Mouse (Mus musculus): ENCODE measurements at regions not wholly inside any gene's neighbourhood (a gene's known extent, or its start where the extent isn't known, plus 50 kb on each side); places are given as distances from the start of the nearest gene placed in this dataset.

DNA sequence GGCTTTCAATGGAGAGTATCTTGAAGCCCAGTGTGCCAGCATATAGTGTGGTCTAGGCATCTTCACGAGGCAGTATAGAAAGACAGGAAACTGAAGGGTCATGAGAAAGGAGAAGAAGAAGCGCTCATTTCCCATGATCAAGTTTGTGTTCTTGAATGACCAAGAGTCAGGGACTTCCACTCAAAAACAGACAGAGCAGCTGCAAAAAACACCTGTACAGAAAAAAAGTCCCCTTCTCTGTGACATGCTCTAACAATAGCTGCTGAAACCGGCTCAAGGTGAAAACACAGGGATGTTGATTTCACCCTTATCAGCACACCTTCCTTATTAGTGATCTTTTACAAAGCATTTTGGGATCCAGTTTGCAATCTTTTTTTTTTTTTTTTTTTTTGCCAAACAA, 90.6 kb upstream of the Fam98a start:
- WGBS (ENCODE audit: insufficient replicate concordance): 43% methylated on average over 3 of the region's 3 CpGs
- Histone ChIP-seq H3K27ac (ENCODE audit: low read length) (no peak overlapping the region), H3K27me3 (ENCODE audit: control insufficient read depth, insufficient read depth, low read depth, low read length) (no peaks in the 10 kb centered on the region), H3K4me1 (ENCODE audit: control insufficient read depth, low read depth, low read length) (no peaks in the 10 kb centered on the region), H3K9me3 (replicated peaks; ENCODE audit: control insufficient read depth, low read length) (no peaks in the 10 kb centered on the region), H3K4me3 (ENCODE audit: low read depth, low read length) (no peak overlapping the region), H3K4me2 (ENCODE audit: low read depth, low read length) (no peak overlapping the region), H3K9ac (ENCODE audit: low read depth, low read length) (no peak overlapping the region), H3K36me3 (ENCODE audit: control insufficient read depth, insufficient read depth) (no peaks in the 10 kb centered on the region)
- ATAC-seq (ENCODE audit: low read depth): no peak

DNA sequence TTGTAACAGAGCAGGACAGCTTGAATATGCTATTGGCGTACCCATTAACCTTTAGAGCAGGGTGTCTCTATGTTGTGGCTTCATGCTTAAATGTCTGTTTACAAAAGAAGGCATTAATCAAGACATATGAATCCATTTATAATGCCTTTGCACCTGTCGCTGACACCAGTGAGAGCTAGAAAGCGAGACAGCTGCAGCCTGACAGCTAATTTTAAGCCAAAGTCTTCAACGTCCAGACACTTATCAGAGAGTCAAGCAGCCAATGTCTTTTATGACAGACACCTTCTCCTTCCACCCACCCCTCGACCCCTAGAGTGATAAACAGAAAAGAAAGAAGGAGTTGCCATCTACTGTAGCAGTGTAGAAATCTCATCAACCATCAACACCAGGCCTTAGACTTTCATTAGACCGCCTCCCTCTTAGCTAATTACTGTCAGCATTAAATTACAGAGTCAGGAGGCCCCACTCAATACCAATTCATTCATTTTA, 89.3 kb upstream of the Fam98a start:
- H3K27me3 ChIP-seq (ENCODE audit: control insufficient read depth, insufficient read depth, low read depth, low read length): no peaks in the 10 kb centered on the region
- no peak for ATAC-seq (ENCODE audit: low read depth)
- no peak overlapping the region for H3K9ac ChIP-seq (ENCODE audit: low read depth, low read length)
- no peaks in the 10 kb centered on the region for H3K9me3 ChIP-seq (replicated peaks; ENCODE audit: control insufficient read depth, low read length)
- no peak overlapping the region for H3K4me2 ChIP-seq (ENCODE audit: low read depth, low read length)
- H3K27ac ChIP-seq (ENCODE audit: low read length): no peak overlapping the region
- WGBS (ENCODE audit: insufficient replicate concordance): 46% methylated on average over 6 of the region's 6 CpGs
- H3K4me3 ChIP-seq (ENCODE audit: low read depth, low read length): no peak overlapping the region
- H3K36me3 ChIP-seq (ENCODE audit: control insufficient read depth, insufficient read depth): no peaks in the 10 kb centered on the region
- H3K4me1 ChIP-seq (ENCODE audit: control insufficient read depth, low read depth, low read length): no peaks in the 10 kb centered on the region

DNA sequence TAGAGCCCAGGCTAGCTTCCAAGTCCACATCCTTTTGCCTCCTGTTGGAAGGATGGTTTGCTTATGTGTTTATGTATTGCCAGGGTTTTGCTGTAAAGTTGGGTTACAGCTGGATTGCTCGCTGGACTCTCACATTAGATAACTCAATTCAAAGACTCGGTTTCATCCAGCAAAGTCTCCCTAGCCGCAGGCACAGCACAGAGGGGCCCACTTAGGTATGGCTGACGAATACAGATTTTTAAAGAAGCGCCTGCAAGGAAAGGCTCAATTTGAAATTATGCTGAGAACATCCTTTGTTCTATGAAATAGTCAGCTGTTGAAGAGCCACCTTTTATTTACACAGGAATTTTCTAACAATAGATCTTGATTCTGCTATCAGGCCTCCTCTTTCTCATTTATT, 88.8 kb upstream of the Fam98a start:
- Histone ChIP-seq H3K4me2 (ENCODE audit: low read depth, low read length) (no peak overlapping the region), H3K27ac (ENCODE audit: low read length) (no peak overlapping the region), H3K4me3 (ENCODE audit: low read depth, low read length) (no peak overlapping the region), H3K4me1 (ENCODE audit: control insufficient read depth, low read depth, low read length) (no peaks in the 10 kb centered on the region), H3K27me3 (ENCODE audit: control insufficient read depth, insufficient read depth, low read depth, low read length) (no peaks in the 10 kb centered on the region), H3K36me3 (ENCODE audit: control insufficient read depth, insufficient read depth) (no peaks in the 10 kb centered on the region), H3K9ac (ENCODE audit: low read depth, low read length) (no peak overlapping the region), H3K9me3 (replicated peaks; ENCODE audit: control insufficient read depth, low read length) (no peaks in the 10 kb centered on the region)
- 65% methylated on average over 5 of the region's 5 CpGs for WGBS (ENCODE audit: insufficient replicate concordance)
- no peak for ATAC-seq (ENCODE audit: low read depth)

DNA sequence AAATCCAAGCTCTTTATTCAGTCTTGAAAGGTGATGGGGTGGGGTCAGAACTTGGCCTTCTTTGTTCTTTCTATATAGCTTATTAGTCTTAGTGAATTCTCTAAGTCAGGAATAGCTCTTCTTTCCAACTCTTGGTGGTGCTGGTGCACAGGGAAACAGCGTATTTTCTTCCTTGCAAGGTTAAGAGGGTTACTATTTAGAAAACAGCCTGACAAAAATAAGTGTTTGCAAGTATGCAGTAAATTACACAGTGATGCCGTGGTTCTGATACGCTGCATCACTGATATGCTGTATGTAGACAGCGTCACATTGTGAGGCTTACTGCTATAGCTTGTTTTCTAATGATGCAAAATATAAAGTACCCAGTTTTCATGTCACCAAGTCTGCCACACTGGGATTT, 78.1 kb upstream of the Fam98a start:
- ATAC-seq (ENCODE audit: low read depth): no peak
- no peak overlapping the region for H3K27ac ChIP-seq (ENCODE audit: low read length)
- no peak overlapping the region for H3K4me2 ChIP-seq (ENCODE audit: low read depth, low read length)
- no peak overlapping the region for H3K4me3 ChIP-seq (ENCODE audit: low read depth, low read length)
- no peaks in the 10 kb centered on the region for H3K9me3 ChIP-seq (replicated peaks; ENCODE audit: control insufficient read depth, low read length)
- H3K4me1 ChIP-seq (ENCODE audit: control insufficient read depth, low read depth, low read length): no peaks in the 10 kb centered on the region
- no peak overlapping the region for H3K9ac ChIP-seq (ENCODE audit: low read depth, low read length)
- WGBS (ENCODE audit: insufficient replicate concordance): 66% methylated on average over 4 of the region's 4 CpGs
- no peaks in the 10 kb centered on the region for H3K27me3 ChIP-seq (ENCODE audit: control insufficient read depth, insufficient read depth, low read depth, low read length)
- no peaks in the 10 kb centered on the region for H3K36me3 ChIP-seq (ENCODE audit: control insufficient read depth, insufficient read depth)

DNA sequence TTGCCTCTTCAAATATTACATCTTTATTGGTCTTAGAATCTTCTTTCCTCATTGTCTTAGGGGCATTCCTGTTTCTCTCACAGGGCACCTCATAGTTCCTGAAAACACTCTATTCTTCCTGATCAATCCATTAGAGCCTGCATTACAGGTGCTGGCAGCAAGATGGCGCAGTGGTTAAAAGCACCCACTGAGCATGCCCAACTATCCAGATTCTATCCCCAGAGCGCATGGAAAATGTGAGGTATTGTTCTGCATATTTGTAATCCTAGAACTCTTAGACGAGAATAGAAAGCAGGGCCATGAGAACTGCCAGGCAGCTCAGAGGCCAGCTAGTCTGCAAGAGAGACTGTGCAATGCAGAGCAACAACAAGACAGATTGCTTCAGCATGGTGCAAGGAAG, 67.7 kb upstream of the Fam98a start:
- Histone ChIP-seq H3K4me2 (ENCODE audit: low read depth, low read length) (no peak overlapping the region), H3K9me3 (replicated peaks; ENCODE audit: control insufficient read depth, low read length) (no peaks in the 10 kb centered on the region), H3K4me1 (ENCODE audit: control insufficient read depth, low read depth, low read length) (no peaks in the 10 kb centered on the region), H3K36me3 (ENCODE audit: control insufficient read depth, insufficient read depth) (no peaks in the 10 kb centered on the region), H3K9ac (ENCODE audit: low read depth, low read length) (no peak overlapping the region), H3K4me3 (ENCODE audit: low read depth, low read length) (no peak overlapping the region), H3K27ac (ENCODE audit: low read length) (no peak overlapping the region), H3K27me3 (ENCODE audit: control insufficient read depth, insufficient read depth, low read depth, low read length) (no peaks in the 10 kb centered on the region)
- no peak for ATAC-seq (ENCODE audit: low read depth)
- 53% methylated on average over 3 of the region's 3 CpGs for WGBS (ENCODE audit: insufficient replicate concordance)

DNA sequence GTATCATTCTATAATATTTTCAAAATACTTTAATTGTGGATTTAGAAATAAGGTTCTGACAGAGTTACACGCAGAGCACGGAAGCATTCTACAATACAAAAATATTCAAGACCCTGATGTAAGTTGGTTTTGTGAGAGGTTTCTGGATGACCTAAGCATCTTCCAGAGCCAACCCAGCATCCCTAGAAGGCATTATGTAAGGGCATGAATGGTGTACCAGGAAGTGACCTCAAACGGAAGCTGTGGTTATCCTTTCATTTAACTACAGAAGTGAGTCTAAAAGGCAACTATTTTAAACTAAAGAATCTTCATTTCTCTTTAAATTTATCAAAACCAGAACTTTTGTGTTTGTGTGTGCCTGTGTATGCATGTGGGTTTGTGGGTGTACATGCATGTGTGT, 66.8 kb upstream of the Fam98a start:
- Histone ChIP-seq H3K27me3 (ENCODE audit: control insufficient read depth, insufficient read depth, low read depth, low read length) (no peaks in the 10 kb centered on the region), H3K9ac (ENCODE audit: low read depth, low read length) (no peak overlapping the region), H3K4me2 (ENCODE audit: low read depth, low read length) (no peak overlapping the region), H3K9me3 (replicated peaks; ENCODE audit: control insufficient read depth, low read length) (no peaks in the 10 kb centered on the region), H3K36me3 (ENCODE audit: control insufficient read depth, insufficient read depth) (no peaks in the 10 kb centered on the region), H3K4me3 (ENCODE audit: low read depth, low read length) (no peak overlapping the region), H3K27ac (ENCODE audit: low read length) (no peak overlapping the region), H3K4me1 (ENCODE audit: control insufficient read depth, low read depth, low read length) (no peaks in the 10 kb centered on the region)
- no peak for ATAC-seq (ENCODE audit: low read depth)
- 71% methylated on average over 3 of the region's 3 CpGs for WGBS (ENCODE audit: insufficient replicate concordance)

DNA sequence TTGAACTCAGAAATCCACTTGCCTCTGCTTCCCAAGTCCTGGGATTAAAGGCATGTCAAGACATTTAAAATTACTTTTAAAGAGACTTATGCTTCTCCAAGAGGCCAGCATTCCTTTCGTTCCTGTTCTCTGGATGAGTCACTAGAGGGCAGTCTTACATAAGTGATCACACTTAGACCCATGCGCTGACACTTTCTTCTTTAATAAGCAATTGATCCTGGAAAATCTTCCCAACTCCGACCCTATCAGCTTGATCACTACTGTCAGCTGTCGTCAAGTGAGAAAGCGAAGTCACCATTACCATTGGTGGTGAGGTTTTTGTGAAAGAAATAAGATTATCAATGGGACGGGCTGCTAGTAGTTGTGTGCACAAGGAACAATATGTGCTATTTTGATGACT, 65.5 kb upstream of the Fam98a start:
- Histone ChIP-seq H3K4me3 (ENCODE audit: low read depth, low read length) (no peak overlapping the region), H3K4me2 (ENCODE audit: low read depth, low read length) (no peak overlapping the region), H3K9me3 (replicated peaks; ENCODE audit: control insufficient read depth, low read length) (no peaks in the 10 kb centered on the region), H3K9ac (ENCODE audit: low read depth, low read length) (no peak overlapping the region), H3K27ac (ENCODE audit: low read length) (no peak overlapping the region), H3K27me3 (ENCODE audit: control insufficient read depth, insufficient read depth, low read depth, low read length) (no peaks in the 10 kb centered on the region), H3K36me3 (ENCODE audit: control insufficient read depth, insufficient read depth) (no peaks in the 10 kb centered on the region), H3K4me1 (ENCODE audit: control insufficient read depth, low read depth, low read length) (no peaks in the 10 kb centered on the region)
- WGBS (ENCODE audit: insufficient replicate concordance): 21% methylated on average over 6 of the region's 6 CpGs
- no peak for ATAC-seq (ENCODE audit: low read depth)

DNA sequence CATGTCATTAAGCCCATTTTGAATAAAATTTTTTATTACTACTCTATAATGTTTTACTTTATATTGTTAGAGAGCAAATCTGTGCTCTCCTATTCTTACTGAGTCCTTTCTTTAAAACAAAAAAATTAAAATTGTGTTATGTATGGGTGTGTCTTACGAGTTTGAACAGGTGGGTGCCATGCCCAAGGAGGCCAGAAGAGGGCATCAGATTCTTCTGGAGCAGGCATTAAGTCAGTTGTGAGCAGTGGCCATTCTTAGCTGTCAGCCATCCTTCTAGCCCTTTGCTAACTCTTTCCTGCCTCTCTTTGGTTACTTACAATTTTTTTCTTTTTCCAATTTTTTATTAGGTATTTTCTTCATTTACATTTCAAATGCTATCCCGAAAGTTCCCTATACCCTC, 63.6 kb upstream of the Fam98a start:
- WGBS (ENCODE audit: insufficient replicate concordance): 54% methylated on average over 2 of the region's 2 CpGs
- no peak overlapping the region for H3K9ac ChIP-seq (ENCODE audit: low read depth, low read length)
- no peak overlapping the region for H3K4me2 ChIP-seq (ENCODE audit: low read depth, low read length)
- H3K27me3 ChIP-seq (ENCODE audit: control insufficient read depth, insufficient read depth, low read depth, low read length): no peaks in the 10 kb centered on the region
- no peaks in the 10 kb centered on the region for H3K36me3 ChIP-seq (ENCODE audit: control insufficient read depth, insufficient read depth)
- H3K4me1 ChIP-seq (ENCODE audit: control insufficient read depth, low read depth, low read length): no peaks in the 10 kb centered on the region
- H3K4me3 ChIP-seq (ENCODE audit: low read depth, low read length): no peak overlapping the region
- no peak for ATAC-seq (ENCODE audit: low read depth)
- H3K27ac ChIP-seq (ENCODE audit: low read length): no peak overlapping the region
- H3K9me3 ChIP-seq (replicated peaks; ENCODE audit: control insufficient read depth, low read length): no peaks in the 10 kb centered on the region

DNA sequence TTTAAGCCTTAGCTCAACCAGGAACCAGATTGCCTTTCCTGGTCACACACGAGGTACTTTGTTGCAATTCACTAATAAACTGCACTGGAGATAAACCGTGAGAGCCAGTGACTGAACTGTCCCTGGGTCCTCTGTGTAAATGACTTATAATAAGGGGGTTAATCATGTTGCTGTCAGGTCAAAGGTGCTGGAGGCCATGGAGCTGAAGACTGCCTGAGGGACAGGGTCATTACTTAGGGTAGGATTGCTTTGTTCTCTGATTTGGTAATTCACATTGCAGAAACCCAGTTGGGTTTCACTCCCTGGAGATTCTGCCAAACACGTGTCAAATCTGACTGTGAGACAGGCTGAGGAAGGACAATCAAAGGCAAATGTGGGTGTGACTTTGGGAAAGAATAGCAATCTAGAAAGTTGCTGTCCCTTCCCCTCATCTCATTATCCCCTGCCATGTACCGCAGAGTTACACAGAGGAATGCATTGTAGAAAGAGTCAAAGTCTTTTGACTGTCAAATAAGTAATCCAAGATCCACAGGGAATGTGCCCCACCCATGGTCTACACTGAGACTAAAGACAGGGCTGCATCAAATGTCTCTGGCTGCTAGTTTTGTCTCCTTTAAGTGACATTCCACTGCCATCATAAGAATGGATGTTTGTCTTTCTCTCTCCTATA, 51.8 kb upstream of the Fam98a start:
- H3K4me3 ChIP-seq (ENCODE audit: low read depth, low read length): no peak overlapping the region
- no peak overlapping the region for H3K4me2 ChIP-seq (ENCODE audit: low read depth, low read length)
- 26% methylated on average over 4 of the region's 4 CpGs for WGBS (ENCODE audit: insufficient replicate concordance)
- no peaks in the 10 kb centered on the region for H3K9me3 ChIP-seq (replicated peaks; ENCODE audit: control insufficient read depth, low read length)
- H3K36me3 ChIP-seq (ENCODE audit: control insufficient read depth, insufficient read depth): no peaks in the 10 kb centered on the region
- no peaks in the 10 kb centered on the region for H3K27me3 ChIP-seq (ENCODE audit: control insufficient read depth, insufficient read depth, low read depth, low read length)
- H3K4me1 ChIP-seq (ENCODE audit: control insufficient read depth, low read depth, low read length): no peaks in the 10 kb centered on the region
- H3K27ac ChIP-seq (ENCODE audit: low read length): no peak overlapping the region
- ATAC-seq (ENCODE audit: low read depth): no peak
- H3K9ac ChIP-seq (ENCODE audit: low read depth, low read length): no peak overlapping the region
